Mouse (Mus musculus) thymus, postnatal 36 days (tissue): Measurements from ENCODE around the gene Cfap46.

Source experiments
- DNase-seq, 2 experiments: peaks; one replicate each; pipeline ENCODE4 v3.0.0; 2022; ENCODE audit warnings: mixed read lengths in 2 of 2

The Cfap46 gene

GRCm38 (mm10) chr7:139683706-139684552, at the start of gene Cfap46:
Gene Cfap46 (minus strand): TSS chr7:139683817.
- peak; percentile 52 to 68 for DNase-seq

- DNase-seq: no peak
These were observed 47.7 kb upstream of the Cfap46 start for GRCm38 (mm10) chr7:139731276-139731696.

GRCm38 (mm10) chr7:139727072-139727471, 43.5 kb upstream of the Cfap46 start:
- DNase-seq: no peak

- no peak for DNase-seq
These were observed 42.0 kb upstream of the Cfap46 start for GRCm38 (mm10) chr7:139725641-139726040.

- DNase-seq: no peak
These were observed 40.4 kb upstream of the Cfap46 start for GRCm38 (mm10) chr7:139723986-139724385.

GRCm38 (mm10) chr7:139721196-139721595, 37.6 kb upstream of the Cfap46 start:
- DNase-seq: no peak

- DNase-seq: no peak
These were observed 34.2 kb upstream of the Cfap46 start for GRCm38 (mm10) chr7:139717781-139718180.

GRCm38 (mm10) chr7:139711821-139712220, 28.2 kb upstream of the Cfap46 start:
- no peak for DNase-seq

- DNase-seq: no peak
These were observed 22.9 kb upstream of the Cfap46 start for GRCm38 (mm10) chr7:139706411-139707120.

- no peak for DNase-seq
These were observed 22.2 kb upstream of the Cfap46 start for GRCm38 (mm10) chr7:139705781-139706180.

GRCm38 (mm10) chr7:139705081-139705480, 21.5 kb upstream of the Cfap46 start:
- DNase-seq: no peak

GRCm38 (mm10) chr7:139703826-139704199, 20.2 kb upstream of the Cfap46 start:
- no peak for DNase-seq

- peak; percentile 44 to 61 for DNase-seq
These were observed 19.7 kb upstream of the Cfap46 start for GRCm38 (mm10) chr7:139703146-139703825.

- DNase-seq: no peak
These were observed 18.2 kb upstream of the Cfap46 start for GRCm38 (mm10) chr7:139701651-139702301.

GRCm38 (mm10) chr7:139692641-139693294, 9.2 kb upstream of the Cfap46 start:
- no peak for DNase-seq

- no peak for DNase-seq
These were observed 8.6 kb upstream of the Cfap46 start for GRCm38 (mm10) chr7:139692211-139692610.

- no peak for DNase-seq
These were observed 1.7 kb upstream of the Cfap46 start for GRCm38 (mm10) chr7:139685336-139685735.

GRCm38 (mm10) chr7:139684553-139684929, 924 bp upstream of the Cfap46 start:
- peak; percentile 89 for DNase-seq

- DNase-seq: no peak
These were observed 1.6 kb downstream of the Cfap46 start for GRCm38 (mm10) chr7:139681921-139682598.

- no peak for DNase-seq
These were observed 7.2 kb downstream of the Cfap46 start for GRCm38 (mm10) chr7:139676433-139676832.

- DNase-seq: no peak
These were observed 16.7 kb downstream of the Cfap46 start for GRCm38 (mm10) chr7:139666871-139667270.

GRCm38 (mm10) chr7:139663318-139663717, 20.3 kb downstream of the Cfap46 start:
- DNase-seq: no peak
